Mouse (Mus musculus) cerebellum, adult 2 months (tissue): ENCODE measurements at regions not wholly inside any gene's neighbourhood (a gene's known extent, or its start where the extent isn't known, plus 50 kb on each side); places are given as distances from the start of the nearest gene placed in this dataset.
"Not testable (repeated sequence)": the region's sequence is repeated elsewhere in the genome, so short reads cannot be mapped to it uniquely, and the experiment has no call there.

Experiments
- DNase-seq, 2 experiments: peaks; one replicate each; pipeline ENCODE4 v3.0.0; 2021
- H3K27ac ChIP-seq: fragments of 200-500 bp; 2 replicates; pipeline ENCODE4 v1.5.1; 2012; ENCODE audit warnings: low read length, control low read depth, inconsistent platforms; ENCODE audit not compliant: insufficient read depth
- H3K27me3 ChIP-seq: fragments of 200-500 bp; 2 replicates; pipeline ENCODE4 v1.6.1; 2012; ENCODE audit warnings: inconsistent platforms, mild to moderate bottlenecking, low read length, moderate library complexity; ENCODE audit not compliant: control insufficient read depth, insufficient read depth
- H3K4me1 ChIP-seq: fragments of 200-500 bp; 2 replicates; pipeline ENCODE4 v1.6.1; 2011; ENCODE audit warnings: low read length; ENCODE audit not compliant: control insufficient read depth, insufficient read depth
- H3K4me3 ChIP-seq: fragments of 200-500 bp; replicated peaks from 2 replicates; pipeline ENCODE3; 2011; ENCODE audit warnings: mild to moderate bottlenecking, low read depth, low read length, control low read depth; ENCODE audit not compliant: insufficient read depth
- CTCF ChIP-seq: fragments of 200-500 bp; IDR thresholded peaks from 2 replicates; pipeline ENCODE4 v1.5.1; 2011; ENCODE audit warnings: low read depth, mild to moderate bottlenecking, control low read depth, low read length, moderate library complexity, borderline replicate concordance; ENCODE audit not compliant: insufficient read depth
- POLR2A ChIP-seq: fragments of 200-500 bp; IDR thresholded peaks from 2 replicates; pipeline ENCODE4 v1.6.1; 2011; ENCODE audit warnings: low read length, control low read depth, borderline replicate concordance; ENCODE audit not compliant: insufficient read depth
- WGBS: fragments of 180-500 bp; shearing (Covaris S2); methylation state at CpG from one replicate; pipeline ENCODE4 v1.1.7; 2018; 5-methylcytosine and 5-hydroxymethylcytosine counted together

GRCm38 (mm10) chr17:16818421-16818820 is 245.5 kb upstream of the Zfp960 start:
- 16% methylated on average over 3 of the region's 3 CpGs for WGBS
- Histone ChIP-seq H3K27me3 (no peaks in the 10 kb centered on the region), H3K4me3 (no peak overlapping the region), H3K4me1 (no peaks in the 10 kb centered on the region), H3K27ac (no peak overlapping the region)
- no peak for TF ChIP-seq POLR2A
- no peak for TF ChIP-seq CTCF
- DNase-seq = no peak

- Histone ChIP-seq H3K4me1 (no peaks in the 10 kb centered on the region), H3K27ac (no peak overlapping the region), H3K4me3 (no peak overlapping the region), H3K27me3 (no peaks in the 10 kb centered on the region)
- WGBS = 72% methylated on average over 3 of the region's 3 CpGs
- TF ChIP-seq CTCF = no peak
- no peak for DNase-seq
Measured at GRCm38 (mm10) chr17:16821716-16822115, 242.2 kb upstream of the Zfp960 start.

GRCm38 (mm10) chr17:16839152-16839551 is 224.8 kb upstream of the Zfp960 start:
- no peaks in the 10 kb centered on the region for H3K27me3 ChIP-seq
- DNase-seq = no peak
- 56% methylated on average over 4 of the region's 4 CpGs for WGBS
- H3K4me1 ChIP-seq = no peaks in the 10 kb centered on the region
- TF ChIP-seq CTCF (no peak), POLR2A (no peak)
- H3K4me3 ChIP-seq = no peak overlapping the region
- H3K27ac ChIP-seq = no peak overlapping the region

GRCm38 (mm10) chr17:16860771-16861170 is 203.1 kb upstream of the Zfp960 start:
- 75% methylated on average over 1 of the region's 1 CpGs for whole genome bisulfite sequencing
- TF ChIP-seq POLR2A (no peak), CTCF (no peak)
- Histone ChIP-seq H3K27ac (no peak overlapping the region), H3K4me1 (no peaks in the 10 kb centered on the region), H3K4me3 (no peak overlapping the region), H3K27me3 (no peaks in the 10 kb centered on the region)
- DNase-seq = no peak

- DNase-seq = peak; percentile 14 to 33
- Histone ChIP-seq H3K4me1 (no peaks in the 10 kb centered on the region), H3K4me3 (no peak overlapping the region), H3K27me3 (no peaks in the 10 kb centered on the region), H3K27ac (no peak overlapping the region)
- TF ChIP-seq CTCF (no peak), POLR2A (no peak)
- 61% methylated on average over 2 of the region's 2 CpGs for WGBS
Measured at GRCm38 (mm10) chr17:16900791-16901190, 163.1 kb upstream of the Zfp960 start.

GRCm38 (mm10) chr17:16918191-16918590 is 145.7 kb upstream of the Zfp960 start:
- no peak overlapping the region for H3K27ac ChIP-seq
- H3K4me3 ChIP-seq = no peak overlapping the region
- 84% methylated on average over 2 of the region's 2 CpGs for WGBS
- H3K4me1 ChIP-seq = no peaks in the 10 kb centered on the region
- no peak for TF ChIP-seq CTCF
- TF ChIP-seq POLR2A = no peak
- DNase-seq = no peak
- no peaks in the 10 kb centered on the region for H3K27me3 ChIP-seq

- TF ChIP-seq POLR2A (no peak), CTCF (no peak)
- Histone ChIP-seq H3K27me3 (no peaks in the 10 kb centered on the region), H3K4me1 (no peaks in the 10 kb centered on the region), H3K27ac (no peak overlapping the region), H3K4me3 (no peak overlapping the region)
- no peak for DNase-seq
Measured at GRCm38 (mm10) chr17:16926200-16926599, 137.7 kb upstream of the Zfp960 start.

GRCm38 (mm10) chr17:16951092-16952016 is 112.6 kb upstream of the Zfp960 start:
- not testable (repeated sequence) for H3K4me1 ChIP-seq, H3K27me3 ChIP-seq
- peak; percentile 9; the same call in 1 of the 2 replicates for TF ChIP-seq POLR2A
- Histone ChIP-seq H3K4me3 (peak overlapping the region; percentile 62), H3K27ac (peak overlapping the region; percentile 90; the same call in 1 of the 2 replicates)
- DNase-seq = peak; percentile 91 to 94
- 3% methylated on average over 25 of the region's 26 CpGs for WGBS

- 23% methylated on average over 2 of the region's 2 CpGs for WGBS
- not testable (repeated sequence) for H3K27ac ChIP-seq, DNase-seq, H3K27me3 ChIP-seq, H3K4me1 ChIP-seq, H3K4me3 ChIP-seq
Measured at GRCm38 (mm10) chr17:16952146-16952545, 111.8 kb upstream of the Zfp960 start.

- not testable (repeated sequence) for H3K27me3 ChIP-seq, H3K27ac ChIP-seq, DNase-seq, H3K4me3 ChIP-seq, H3K4me1 ChIP-seq
- WGBS = 85% methylated on average over 21 of the region's 21 CpGs
Measured at GRCm38 (mm10) chr17:16997241-16997640, 66.7 kb upstream of the Zfp960 start.

GRCm38 (mm10) chr17:17004632-17005265 is 59.2 kb upstream of the Zfp960 start:
- WGBS = 4% methylated on average over 16 of the region's 16 CpGs
- H3K4me1 ChIP-seq, H3K27me3 ChIP-seq, H3K27ac ChIP-seq: not testable (repeated sequence)
- H3K4me3 ChIP-seq = peak overlapping the region; percentile 62
- peak; percentile 80 to 90 for DNase-seq

GRCm38 (mm10) chr17:17005267-17005666 is 58.6 kb upstream of the Zfp960 start:
- peak overlapping the region; percentile 37 for H3K4me3 ChIP-seq
- peak in 1 of 2 experiments; percentile 21 for DNase-seq
- H3K27me3 ChIP-seq, H3K27ac ChIP-seq, H3K4me1 ChIP-seq: not testable (repeated sequence)
- 7% methylated on average over 11 of the region's 11 CpGs for WGBS
